Mouse (Mus musculus): ENCODE measurements around the gene Abhd14b.

DNA sequence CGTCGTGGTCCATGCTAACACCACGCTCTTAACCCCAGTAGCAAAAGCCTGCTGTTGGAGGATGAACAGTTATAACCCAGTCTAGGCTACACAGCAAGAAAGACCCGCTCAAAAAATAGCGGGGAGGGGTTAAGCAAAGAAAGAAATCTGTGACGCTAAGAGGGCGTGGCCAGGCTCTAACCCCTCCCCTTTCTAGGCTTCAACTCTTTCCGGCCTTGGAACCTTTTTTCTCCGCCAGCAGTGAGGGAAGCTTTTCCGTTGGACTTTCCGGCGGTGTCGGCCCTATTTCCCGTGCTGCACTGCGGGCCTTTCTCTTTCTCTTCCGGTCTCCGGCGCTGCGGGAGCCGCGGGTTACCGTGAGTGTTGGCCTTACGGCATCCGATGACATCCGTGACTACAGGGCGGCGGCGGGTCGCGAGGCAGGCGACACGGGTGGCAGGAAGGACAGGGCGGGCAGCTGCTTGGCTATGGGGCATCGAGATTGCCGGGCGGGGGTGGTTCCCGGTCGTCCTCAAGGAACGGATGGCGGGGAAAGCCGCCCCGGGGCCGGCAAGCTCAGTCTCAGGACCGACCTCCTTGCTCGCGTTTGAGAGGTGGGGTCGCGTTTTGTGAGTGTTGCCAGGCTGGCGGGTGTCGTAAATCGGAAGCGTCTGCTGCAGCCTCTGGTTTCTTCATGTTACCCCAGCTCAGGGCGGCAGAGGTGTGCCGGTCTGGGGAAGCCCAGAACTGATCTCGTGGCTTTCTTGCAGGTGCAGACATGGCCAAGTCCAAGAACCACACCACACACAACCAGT, 17.8 kb upstream of the Abhd14b start, which contains the start of gene Rpl29:
- TF ChIP-seq CTCF (IDR thresholded peaks at IDR 0.05; ENCODE audit: borderline replicate concordance, control insufficient read depth, extremely low read depth, insufficient read depth, low read length, poor library complexity) (peak; percentile 21; the same call in 1 of the 2 replicates), POLR2A (IDR thresholded peaks at IDR 0.05; ENCODE audit: control insufficient read depth, extremely low read depth, insufficient read depth, low read length, poor library complexity) (peak; percentile 59; the same call in 1 of the 2 replicates)
